Mouse (Mus musculus): Measurements from ENCODE around the gene Hcar1.

The Hcar1 gene

DNA sequence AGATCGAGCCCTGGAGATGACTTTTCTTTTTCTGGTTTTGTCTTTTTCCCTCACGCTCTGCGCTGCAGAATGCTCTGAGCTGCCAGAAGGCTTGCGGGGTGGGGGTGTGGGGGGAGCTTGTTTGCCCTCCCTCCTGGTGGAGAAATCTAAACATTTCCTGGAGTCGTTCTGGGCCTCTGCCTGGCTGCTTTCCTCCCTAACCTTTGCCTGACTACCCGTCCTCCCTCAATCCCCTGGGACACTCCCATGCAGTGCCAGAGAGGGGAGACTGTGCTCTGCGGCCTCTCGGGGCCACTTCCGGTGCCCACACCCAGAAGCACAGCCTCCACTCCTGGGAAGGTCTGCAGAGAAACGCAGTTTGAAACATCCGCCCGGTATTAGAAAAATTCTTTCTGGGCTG, at the start of gene Hcar1:
Gene Hcar1 (minus strand): TSS at position 93 of the 400 bp plus-strand sequence.
- DNase-seq: peak; percentile 28 to 59

DNA sequence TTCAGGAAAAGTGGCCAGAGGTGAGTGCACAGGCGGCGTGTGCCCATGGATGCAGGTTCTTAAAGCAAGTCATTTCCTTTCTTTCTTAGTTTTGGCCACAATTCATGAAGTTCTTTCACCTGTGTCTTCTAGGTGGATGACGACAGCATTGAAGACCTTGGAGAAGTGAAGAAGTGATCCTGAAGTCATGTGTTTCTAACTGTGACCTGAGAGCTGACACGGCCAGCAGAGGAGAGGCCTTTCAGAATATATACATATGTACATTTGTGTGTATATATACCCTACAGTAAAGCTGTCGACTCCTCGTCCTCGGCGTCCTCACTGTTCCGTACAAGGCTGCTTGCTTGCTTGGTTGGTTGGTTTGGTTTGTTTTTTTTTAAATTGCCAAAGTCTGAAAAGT, 47.3 kb upstream of the Hcar1 start, which contains the start of gene Gm43518:
Gene Gm43518 (plus strand): TSS at position 301 of the 400 bp plus-strand sequence.
- DNase-seq: no peak

DNA sequence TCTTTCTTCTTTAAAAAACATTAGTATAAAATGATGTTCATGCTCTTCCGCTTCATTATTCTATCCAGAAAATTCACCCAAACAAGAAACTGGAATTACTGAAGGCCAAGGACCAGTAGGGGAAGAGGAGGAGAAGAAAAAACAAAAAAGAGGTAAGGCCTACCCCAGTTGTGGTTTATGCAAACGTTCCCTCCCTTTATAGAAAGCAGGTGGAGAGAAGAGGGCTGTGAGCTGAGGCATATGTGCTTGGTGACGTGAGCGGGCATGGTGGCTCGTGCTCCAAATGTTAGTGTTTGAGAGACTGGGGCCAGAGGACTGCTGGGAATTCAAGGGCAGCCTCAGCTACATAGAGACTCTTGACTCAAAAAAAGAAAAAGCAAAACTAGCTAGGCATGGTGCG, 42.3 kb upstream of the Hcar1 start:
- DNase-seq: no peak

DNA sequence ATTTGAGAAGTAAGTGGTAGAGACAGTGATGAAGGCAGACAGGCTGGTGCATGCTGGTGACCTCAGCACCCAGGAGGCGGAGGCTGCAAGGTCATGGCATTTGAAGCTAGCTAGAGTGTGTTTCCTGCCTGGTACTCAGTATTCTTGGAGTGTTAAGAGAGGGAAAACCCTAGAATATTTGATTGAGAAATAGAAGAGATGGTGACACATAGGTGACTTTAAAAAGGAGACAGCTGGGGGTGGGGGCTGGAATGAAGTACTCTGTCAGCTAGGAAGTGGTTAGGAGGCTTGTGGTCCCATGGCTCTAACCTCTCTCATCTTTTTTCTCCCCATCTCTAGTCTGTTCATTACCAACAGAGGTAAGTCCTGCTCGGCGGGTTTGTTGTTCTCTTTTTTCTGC, 35.0 kb upstream of the Hcar1 start:
- no peak for DNase-seq

DNA sequence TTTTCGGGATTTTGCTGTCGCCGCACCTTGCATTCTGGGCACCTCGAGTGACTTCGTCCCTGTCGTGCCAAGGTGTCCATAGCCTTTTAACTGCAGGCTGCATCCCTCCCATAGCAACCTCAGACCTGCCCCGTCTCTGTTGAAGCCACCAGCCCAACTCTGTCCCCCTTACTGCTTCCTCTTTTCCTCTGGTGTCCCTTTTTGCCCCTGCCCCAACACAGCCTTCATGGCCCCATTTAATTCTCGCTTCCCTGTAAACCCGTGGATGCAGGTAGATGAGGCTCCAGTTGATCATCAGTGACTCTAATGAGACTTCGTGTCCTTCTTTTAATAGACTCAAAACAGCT, 27.8 kb upstream of the Hcar1 start:
- no peak for DNase-seq

DNA sequence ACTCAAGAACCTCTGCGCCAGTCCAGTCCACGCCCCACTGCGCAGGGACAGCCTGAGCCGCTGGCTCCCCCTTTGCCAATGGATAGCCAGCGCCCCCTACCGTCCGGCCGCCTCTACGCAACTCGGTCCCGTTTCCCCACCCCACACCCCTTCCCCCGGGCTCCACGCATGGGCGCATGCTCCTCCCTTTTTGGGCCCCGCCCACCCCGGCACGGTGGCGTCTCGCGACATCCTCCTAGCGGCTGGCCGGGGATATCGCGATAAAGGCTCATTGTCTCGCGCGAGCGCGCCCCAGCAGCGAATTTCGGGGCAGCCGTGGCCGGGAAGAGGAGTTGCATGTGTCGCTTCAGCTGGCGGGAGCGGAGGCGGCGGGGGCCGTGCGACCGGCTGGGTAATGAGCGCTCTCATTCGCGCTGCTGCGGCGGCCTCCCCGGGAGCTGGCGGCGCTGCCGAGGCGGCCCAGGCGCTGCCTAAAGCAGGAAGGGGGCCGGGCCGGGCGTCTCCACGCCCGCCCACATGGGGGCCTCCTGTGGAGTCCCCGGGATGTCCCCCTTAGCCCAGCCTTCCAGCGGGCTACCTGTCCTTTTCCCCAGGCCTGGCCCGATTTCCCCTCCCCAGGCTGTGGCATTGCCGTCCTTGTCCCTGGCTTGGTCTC, 27.3 kb upstream of the Hcar1 start, which contains the start of gene Denr:
Gene Denr (plus strand): TSS at position 200 of the 655 bp plus-strand sequence.
- peak; percentile 99 to 100 for DNase-seq

DNA sequence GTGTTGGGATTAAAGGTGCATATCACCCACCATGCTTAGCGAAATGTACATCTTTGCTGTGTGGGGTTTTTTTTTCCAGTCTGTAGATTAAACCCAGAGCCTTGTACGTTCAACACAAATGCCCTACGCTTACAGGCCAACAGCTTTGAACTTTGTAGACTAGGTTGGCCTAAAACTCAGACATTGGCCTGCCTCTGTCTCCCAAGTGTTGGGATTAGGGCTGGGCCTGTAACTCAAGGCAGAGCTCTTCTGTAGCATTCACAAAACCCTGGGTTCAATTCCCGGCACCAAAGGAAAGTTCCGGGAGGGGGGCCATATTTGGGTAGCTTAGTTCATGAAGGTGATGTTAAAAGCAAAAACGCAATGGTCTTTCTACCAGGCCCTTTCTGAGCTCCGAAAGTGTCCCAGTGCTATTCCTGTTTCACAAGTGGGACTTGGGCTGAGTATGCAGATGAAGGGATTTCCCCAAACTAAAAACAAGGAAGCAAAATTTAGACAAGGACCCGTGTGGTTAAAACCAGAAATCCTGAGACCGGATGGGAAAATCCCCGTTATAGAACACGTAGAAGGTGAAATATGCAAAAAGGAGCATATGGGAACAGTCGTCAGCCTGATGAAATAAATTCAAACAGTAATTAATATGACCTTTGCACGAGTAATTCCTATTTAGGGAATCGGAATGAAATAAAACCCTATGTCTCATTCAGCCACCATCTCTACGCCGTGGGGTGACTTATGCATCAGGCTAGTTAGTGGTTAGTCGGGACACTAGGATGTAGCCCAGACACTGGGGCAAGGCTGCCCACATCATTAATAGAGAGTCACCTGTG, 26.5 kb upstream of the Hcar1 start:
- DNase-seq: no peak

DNA sequence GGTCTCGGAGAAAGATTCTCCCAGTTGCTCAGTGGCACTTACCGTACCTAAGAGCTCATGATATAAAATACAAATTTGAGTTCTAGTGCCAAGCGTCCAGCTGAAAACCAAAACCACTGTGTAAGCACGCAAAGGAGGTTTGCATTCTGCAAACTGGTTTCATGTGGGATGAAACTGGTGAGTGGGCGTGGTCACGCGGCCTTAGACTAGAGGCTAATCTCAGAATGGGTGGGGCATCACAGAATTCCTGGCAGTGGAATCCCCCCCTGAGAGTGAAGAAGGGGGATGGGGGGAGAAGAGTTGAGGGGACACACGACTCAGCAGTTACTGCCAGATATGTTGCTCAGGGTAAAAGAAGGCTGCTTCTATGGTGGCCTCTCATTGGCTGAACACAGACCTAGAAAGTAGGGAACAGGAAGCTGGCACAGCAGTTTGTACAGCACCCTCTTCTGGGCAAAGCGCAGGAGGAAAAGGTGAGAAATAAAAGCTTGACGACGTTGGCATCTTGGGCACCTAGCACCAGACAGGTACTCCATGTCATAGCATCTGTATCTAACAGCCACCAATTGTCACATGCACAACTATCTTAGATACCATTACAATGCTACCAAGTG, 24.3 kb upstream of the Hcar1 start:
- DNase-seq: peak in 1 of 2 experiments; percentile 17

DNA sequence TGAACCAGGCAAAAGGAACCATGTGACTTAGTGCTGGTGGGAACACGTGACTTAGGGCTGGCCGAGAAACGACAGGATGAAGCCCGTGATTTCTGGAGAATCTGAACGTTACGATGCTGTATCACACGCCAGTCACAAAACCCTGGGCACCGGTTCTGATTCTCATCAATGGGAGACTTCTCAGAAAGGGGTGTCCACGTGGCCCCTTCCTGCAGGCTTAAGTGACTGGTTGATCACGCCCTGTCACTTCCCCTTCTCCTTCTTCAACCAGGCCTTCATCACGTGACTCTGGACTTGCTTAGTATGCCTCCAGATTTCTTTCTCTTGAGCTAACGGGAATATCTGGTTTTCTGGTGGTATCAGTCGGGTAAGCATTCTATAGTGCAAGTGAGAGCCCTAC, 17.5 kb upstream of the Hcar1 start:
- peak in 1 of 2 experiments; percentile 17 for DNase-seq

DNA sequence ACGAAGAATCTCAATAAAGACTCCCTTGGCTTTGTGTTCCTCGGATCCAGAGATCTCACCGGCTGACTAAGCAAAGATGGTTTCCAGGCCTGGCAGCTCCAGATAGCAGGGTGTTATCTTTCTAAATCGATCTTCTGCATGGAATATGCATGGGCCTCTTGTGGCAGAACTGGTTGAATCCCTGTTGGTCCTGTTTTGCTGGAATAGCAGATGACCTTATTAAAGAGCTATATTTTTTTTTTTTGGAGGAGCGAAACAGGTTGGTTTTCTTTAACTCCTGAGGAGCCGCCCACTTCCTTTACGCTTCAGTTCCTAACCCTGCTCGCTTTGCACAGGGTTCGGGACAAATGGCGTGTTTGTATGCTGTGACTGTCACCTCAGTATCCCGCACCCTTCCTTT, 16.6 kb upstream of the Hcar1 start:
- DNase-seq: no peak

DNA sequence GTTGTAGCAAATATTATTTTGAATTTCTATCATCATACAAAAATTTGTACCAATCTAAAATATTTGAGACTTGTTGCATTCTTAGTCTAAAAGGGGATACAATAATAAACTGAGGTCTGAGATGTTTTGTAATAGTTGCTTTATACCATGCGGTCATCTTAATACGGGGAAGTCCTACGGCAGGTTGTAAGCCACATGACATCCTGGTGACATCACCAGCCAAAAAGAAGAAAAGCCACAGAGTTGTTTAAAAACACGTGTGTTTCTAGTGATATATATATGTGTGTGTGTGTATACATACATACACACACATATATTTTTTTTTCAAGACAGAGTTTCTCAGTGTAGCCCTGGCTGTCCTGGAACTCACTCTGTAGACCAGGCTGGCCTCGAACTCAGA, 13.7 kb upstream of the Hcar1 start:
- DNase-seq: no peak

DNA sequence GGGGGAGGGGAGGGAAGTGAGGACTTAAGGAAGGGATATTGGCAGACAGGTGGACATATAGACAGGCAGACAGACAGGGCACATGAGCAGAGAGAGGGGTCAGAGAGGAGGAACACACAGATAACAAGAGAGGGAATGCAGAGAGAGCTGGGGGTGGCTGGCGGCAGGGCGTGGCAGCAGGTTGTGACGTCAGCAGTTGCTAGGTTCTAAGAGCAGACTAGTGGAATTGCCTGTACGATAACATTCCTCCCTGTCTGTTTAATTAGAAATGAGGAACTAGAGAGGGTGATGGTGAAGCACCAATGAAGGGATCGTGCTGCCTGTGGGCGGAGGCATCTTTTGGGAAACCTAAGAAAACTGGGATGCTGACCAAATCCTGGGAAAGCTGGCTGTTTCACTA, 11.8 kb upstream of the Hcar1 start:
- peak; percentile 31 to 63 for DNase-seq

DNA sequence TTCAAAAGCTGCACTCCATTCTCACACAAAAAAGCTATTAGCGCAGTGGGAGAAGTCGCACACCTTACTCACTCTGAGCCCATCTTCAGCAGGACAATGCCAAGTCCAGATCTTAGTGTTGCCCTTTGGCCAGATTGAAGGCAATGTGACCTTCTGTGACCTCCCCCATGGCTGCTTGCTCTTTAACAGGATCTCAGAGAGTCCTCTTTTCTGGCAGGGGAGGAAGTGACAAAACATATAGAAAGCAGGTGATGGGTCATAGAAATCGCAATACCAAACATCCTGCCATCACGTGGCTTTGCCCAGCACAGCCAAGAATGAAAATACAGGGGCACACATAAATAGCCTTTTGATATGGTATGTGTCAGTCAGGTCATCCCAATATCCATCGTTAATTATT, 11.2 kb upstream of the Hcar1 start:
- DNase-seq: no peak

DNA sequence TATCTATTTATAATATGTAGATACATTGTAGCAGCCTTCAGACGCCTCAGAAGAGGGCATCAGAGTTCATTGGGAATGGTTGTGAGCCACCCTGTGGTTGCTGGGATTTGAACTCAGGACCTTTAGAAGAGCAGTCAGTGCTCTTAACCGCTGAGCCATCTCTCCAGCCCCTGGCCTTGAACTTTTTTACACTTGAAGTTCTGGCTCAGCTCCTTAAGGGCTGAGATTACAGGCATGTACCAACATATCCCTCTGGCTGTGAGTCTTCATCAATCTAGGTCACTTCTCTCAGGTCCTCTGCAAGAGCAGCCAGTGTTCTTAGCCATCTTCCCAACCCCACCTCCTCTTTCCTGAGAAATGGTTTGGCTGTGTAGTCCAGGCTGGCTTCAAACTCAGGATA, 10.5 kb upstream of the Hcar1 start:
- no peak for DNase-seq

DNA sequence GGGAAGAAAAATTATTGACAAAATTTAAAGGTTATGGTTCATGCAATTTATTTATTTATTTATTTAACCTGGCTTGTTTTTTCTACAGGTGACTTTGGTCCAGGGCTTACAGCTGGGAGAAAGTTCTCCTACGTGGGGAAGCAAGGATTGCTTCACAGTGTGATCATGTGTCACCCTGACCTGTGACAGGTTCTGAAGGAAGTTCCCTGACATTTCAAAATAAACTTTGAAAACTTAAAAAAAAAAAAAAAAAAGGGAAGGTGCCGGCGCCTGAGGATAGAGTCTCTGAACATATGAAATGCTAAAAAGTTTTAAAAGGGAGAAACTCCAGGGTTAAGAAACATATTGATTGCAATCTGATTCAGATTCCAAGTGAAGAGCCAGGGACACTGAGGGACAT, 6.5 kb upstream of the Hcar1 start:
- DNase-seq: no peak

DNA sequence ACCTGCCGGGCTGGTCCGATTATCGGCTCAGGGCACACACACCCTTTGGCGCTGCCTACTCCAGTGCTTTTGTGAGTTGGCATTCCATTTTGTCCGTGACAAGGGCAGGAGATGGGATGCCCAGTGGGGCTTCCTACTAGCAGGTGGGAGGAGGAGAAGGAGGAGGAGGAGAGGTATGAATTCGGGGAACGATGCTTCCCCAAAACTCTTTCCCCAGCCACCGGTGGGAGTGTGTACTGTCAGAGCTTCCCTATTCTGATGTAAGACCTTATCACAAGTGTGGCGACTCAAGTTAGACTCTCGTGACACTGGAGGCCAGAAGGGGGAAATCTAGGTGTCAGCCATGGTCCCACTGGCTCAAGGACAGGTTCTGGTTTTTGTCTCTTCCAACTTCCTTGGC, 4.5 kb upstream of the Hcar1 start:
- DNase-seq: no peak

DNA sequence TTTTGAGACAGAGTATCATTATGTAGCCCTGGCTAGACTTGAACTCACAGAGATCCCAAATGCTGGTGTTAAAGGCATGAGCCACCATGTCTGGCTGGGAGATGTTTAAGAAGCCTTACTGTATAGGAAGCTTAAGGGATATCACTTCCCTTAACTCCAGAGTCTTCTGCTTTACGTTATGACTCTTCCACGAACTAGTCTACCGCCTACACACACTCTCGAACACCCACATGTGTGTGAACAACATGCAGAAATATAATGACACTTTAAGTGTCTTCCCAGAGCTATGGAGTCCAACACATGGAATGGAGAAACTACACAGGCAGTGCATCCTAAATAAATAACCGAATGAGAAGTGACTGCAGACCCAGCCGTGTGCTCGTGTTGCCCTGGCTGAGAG, 4.1 kb upstream of the Hcar1 start:
- DNase-seq: no peak

DNA sequence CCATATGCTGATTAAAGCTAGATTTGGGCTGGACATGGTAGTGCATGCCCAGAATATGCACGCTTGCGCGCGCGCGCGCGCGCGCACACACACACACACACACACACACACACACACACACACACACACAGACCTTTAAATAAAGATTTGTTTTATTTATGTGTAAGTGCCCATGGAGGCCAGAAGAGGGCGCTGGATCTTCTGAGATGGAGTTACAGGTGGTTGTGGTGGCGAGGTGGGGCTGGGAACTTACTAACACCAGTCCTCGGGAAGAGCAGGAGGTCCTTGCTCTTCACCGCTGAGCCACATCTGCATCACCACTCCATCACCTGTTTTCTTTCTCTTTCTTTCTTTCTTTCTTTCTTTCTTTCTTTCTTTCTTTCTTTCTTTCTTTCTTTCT, 958 bp upstream of the Hcar1 start:
- no peak for DNase-seq

DNA sequence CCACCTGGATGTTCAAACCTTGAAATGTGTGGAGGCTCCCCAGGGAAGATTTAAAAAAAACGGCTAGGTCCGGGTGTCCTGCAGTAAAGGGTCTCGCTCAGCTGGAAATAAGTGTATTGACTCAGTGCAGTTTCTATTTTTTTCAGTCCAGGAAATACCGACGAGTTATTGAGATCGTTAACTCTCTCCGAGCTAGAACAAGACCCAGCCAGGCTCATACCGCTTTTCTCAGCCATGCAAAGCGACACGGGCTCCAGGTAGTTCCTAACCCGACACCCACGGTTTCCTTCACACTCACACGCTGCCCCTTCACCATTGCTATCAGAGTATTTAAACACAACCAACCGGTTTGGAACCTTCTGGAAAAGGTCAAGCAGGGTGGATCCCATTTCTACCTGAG, 1.8 kb downstream of the Hcar1 start:
- no peak for DNase-seq

DNA sequence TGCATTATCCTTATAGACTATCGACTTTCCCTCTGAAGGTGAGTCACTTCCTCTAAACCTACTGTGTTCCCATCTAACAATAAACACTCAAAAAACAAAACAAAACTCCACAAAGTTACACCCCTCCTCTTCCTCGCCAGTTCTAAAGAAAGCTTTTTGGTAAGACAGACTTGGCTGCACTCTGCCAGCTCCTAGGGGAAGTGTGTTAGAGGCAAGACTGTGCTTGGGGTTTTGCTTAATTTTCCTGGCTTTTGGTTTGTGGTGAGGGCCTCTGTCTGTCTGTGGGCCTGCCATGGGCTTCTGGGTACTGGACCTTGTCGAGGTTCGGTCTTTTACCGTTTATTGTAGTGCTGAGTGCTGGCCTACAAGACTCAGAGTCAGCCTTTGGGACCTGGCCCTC, 5.6 kb downstream of the Hcar1 start:
- DNase-seq: no peak

DNA sequence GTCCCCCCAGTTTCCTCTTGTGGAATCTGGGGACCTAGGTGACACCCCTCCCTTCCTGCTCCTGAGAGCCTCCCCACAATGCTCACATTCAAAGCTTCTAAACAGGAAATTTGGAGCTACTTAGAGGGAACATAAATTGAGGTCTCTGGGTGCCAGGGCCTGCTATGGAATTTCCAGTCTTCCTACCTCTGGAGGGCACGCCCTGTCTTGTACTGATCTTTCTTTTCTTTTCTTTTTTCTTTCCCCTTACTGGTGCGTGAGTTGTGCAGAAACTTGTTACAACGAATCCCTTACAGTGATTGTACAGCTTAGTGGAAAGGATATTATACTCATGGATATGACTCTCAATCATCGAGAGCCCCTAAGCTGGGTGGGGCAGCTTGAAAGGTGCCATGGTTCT, 10.2 kb downstream of the Hcar1 start:
- no peak for DNase-seq

DNA sequence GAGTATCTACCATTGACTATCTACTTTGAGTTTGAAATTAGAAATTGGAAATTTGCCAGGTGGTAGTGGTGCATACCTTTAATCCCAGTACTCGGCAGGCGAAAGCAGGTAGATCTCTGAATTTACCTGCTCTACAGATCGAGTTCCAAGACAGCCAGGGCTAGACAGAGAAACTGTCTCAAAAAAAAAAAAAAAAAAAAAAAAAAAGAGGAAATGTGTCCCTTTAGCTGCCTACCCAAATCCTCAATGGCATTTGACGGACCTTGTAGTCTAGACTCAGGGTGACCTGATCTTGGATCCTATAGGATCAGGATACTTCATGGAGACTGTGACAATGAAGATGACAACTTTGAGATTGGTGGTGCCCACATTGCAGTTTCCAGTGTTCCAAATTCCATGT, 13.4 kb downstream of the Hcar1 start:
- DNase-seq: no peak

DNA sequence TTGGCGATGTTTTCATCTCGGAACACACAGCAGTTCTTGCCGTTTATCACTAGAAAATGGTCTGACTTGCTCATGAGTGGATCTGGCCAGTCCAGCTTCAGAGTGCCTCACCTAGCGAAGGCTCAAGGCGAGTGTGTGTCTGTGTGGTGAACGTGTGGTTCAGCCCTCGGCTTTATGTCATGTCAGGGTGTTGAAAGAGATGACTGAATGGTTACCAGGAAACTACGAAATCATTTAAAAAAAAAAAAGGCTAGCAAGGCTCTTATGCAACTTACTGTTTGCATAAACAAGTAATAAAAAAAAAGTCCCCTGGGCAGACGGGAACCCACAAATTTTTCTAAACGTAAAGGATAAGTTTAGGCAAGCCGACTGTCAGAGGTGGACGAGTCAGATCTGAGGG, 14.5 kb downstream of the Hcar1 start, which contains the start of gene Hcar2:
Gene Hcar2 (minus strand): TSS at position 135 of the 400 bp plus-strand sequence.
- peak in 1 of 2 experiments; percentile 18 for DNase-seq

DNA sequence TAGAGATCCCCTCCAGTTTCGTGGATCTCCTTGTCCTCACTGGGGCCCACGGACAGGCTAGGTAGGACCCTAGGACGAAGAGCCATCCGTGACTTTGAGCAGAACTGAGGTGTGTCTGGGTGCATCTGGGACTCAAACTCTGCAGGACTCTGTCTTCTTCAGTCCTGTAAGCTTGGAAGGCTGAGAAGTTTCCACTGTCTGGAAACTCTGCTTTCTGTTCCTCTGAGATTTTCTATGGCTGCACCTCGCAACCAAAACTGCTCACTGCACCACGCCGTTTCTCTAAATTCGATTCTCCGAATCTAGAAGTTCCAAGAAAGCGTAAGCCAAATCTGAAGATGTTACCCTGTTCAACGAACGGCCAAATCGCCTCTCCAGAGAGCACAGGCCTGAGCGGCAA, 15.9 kb downstream of the Hcar1 start:
- no peak for DNase-seq

All from lung, postnatal 4 days (tissue).